In the genomic region with DNA sequence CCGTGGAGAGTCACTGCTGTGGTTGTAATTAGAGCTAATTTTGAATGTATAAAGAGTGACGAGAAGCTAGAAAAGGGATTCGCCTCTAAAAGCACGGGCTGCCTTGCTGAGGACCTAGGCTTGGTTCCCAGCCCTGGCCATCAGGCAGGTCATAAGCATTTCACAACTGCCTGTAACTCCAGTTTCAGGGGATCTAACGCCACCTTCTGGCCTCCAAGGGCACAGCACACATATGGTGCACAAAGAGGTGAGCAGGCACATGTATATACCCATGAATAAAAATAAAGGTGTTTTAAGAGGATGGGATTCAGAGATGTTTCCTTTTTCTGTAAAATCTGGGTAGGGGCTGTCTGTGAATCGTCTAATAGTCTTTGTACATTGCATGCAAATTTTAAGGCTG, we compare ENCODE assay signal across 10 mouse cellular contexts. TPM values are rescaled to one million over a fixed set of nuclear protein-coding genes. Genes with fewer than 3 reads are reported as not detected.
A peak's percentile ranks its signal among the peaks of the same experiment; 100 is the strongest.
DNase-seq lines count a peak whose midpoint lies in the region; ATAC-seq and TF ChIP-seq lines count a peak whose summit lies in the region.
"Had no signal": no experiment of that assay in that cellular context is flagged by ENCODE, and none has a peak within 500 bp of the region (broad histone marks: within the 10 kb centered on the region; RNA-seq: fewer than 3 reads in every experiment).

No protein-coding gene starts in this region.

- in situ Hi-C loops in ES-E14 (cut with MboI; ENCODE audit: low sequenced_read_pairs in 2 of 2, unreplicated experiment in 2 of 2) = no loop called here

- H3K4me3 ChIP-seq in kidney, embryonic 14.5 days (ENCODE audit: low read length) = no peak overlapping the region
- no peak overlapping the region for H3K4me3 ChIP-seq in ES-E14 (ENCODE audit: insufficient read depth in 1 of 2, low read depth in 1 of 2, low read length in 2 of 2, poor library complexity in 1 of 2, severe bottlenecking in 1 of 2)
- H3K4me3 ChIP-seq in limb, embryonic 11.5 days (ENCODE audit: low read depth, low read length) = no peak overlapping the region

- intact Hi-C loops in heart, postnatal 25 days (cut with DNase I) = no loop called here

- no peak overlapping the region for H3K9ac ChIP-seq in kidney, embryonic 14.5 days (ENCODE audit: low read depth, low read length)
- no peak overlapping the region for H3K9ac ChIP-seq in ES-E14 (ENCODE audit: insufficient read depth, low read depth, low read length, poor library complexity, severe bottlenecking)
- no peak overlapping the region for H3K9ac ChIP-seq in limb, embryonic 11.5 days (ENCODE audit: low read length)

- DNase-seq in kidney, adult 18-20 months = no peak
- DNase-seq in 416B (ENCODE audit: low read depth) (peak; percentile 32), ES-E14 (ENCODE audit: low read depth, low spot score) (no peak)
- no peak for DNase-seq in limb, embryonic 11.5 days (ENCODE audit: low spot score)
- no peak for DNase-seq in ovary, postnatal 10 days (ENCODE audit: low spot score)
- DNase-seq in heart, postnatal 25 days (ENCODE audit: low spot score) = no peak
- DNase-seq: lung, adult 2 months had no signal

- no peaks in the 10 kb centered on the region for H3K9me3 ChIP-seq in kidney, embryonic 14.5 days (ENCODE audit: control insufficient read depth, low read length)
- H3K9me3 ChIP-seq in ES-E14 (ENCODE audit: control insufficient read depth, insufficient read depth, low read depth, low read length) = no peaks in the 10 kb centered on the region
- no peaks in the 10 kb centered on the region for H3K9me3 ChIP-seq in limb, embryonic 11.5 days (ENCODE audit: control insufficient read depth, low read length)

- H3K27ac ChIP-seq in kidney, embryonic 14.5 days (ENCODE audit: low read depth, low read length) = peak overlapping the region; percentile 3; the same call in 1 of the 2 replicates
- H3K27ac ChIP-seq in ES-E14 (ENCODE audit: insufficient read depth, low read depth, low read length, poor library complexity, severe bottlenecking) = no peak overlapping the region
- H3K27ac ChIP-seq in limb, embryonic 11.5 days (replicated peaks; ENCODE audit: low read depth, low read length) = peak overlapping the region; percentile 74

- no peak for ATAC-seq in kidney, embryonic 14.5 days (ENCODE audit: low FRiP score, low TSS enrichment)
- ATAC-seq in limb, embryonic 11.5 days (ENCODE audit: insufficient number of reproducible peaks, low FRiP score, low TSS enrichment, low read depth) = no peak
- ATAC-seq: forebrain, embryonic 14.5 days had no signal

- no peaks in the 10 kb centered on the region for H3K27me3 ChIP-seq in kidney, embryonic 14.5 days (ENCODE audit: control insufficient read depth, insufficient read depth, low read length)
- H3K27me3 ChIP-seq in limb, embryonic 11.5 days (ENCODE audit: control insufficient read depth, insufficient read depth, low read length) = no peaks in the 10 kb centered on the region

- H3K4me1 ChIP-seq in kidney, embryonic 14.5 days (ENCODE audit: control insufficient read depth, insufficient read depth, low read length) = peaks cover 29% of the 10 kb centered on the region
- peaks cover 2 to 6% of the 10 kb centered on the region in 2 experiments; a peak in 3 of 4 replicates for H3K4me1 ChIP-seq in ES-E14 (ENCODE audit: control insufficient read depth in 2 of 2, insufficient read depth in 2 of 2, low read length in 2 of 2, poor library complexity in 1 of 2)
- peaks cover 57% of the 10 kb centered on the region for H3K4me1 ChIP-seq in limb, embryonic 11.5 days (ENCODE audit: control insufficient read depth, insufficient read depth, low read length)

- H3K36me3 ChIP-seq in kidney, embryonic 14.5 days (ENCODE audit: control insufficient read depth, insufficient read depth, low read length) = no peaks in the 10 kb centered on the region
- H3K36me3 ChIP-seq in ES-E14 (ENCODE audit: control insufficient read depth, insufficient read depth, low read length, poor library complexity, severe bottlenecking) = no peaks in the 10 kb centered on the region; the same call in 1 of the 2 replicates
- H3K36me3 ChIP-seq in limb, embryonic 11.5 days (ENCODE audit: control insufficient read depth, insufficient read depth, low read length) = no peaks in the 10 kb centered on the region; the same call in 1 of the 2 replicates

- H3K4me2 ChIP-seq in kidney, embryonic 14.5 days (replicated peaks; ENCODE audit: low read depth, low read length) = no peak overlapping the region
- H3K4me2 ChIP-seq in limb, embryonic 11.5 days (ENCODE audit: low read depth, severe bottlenecking) = no peak overlapping the region; the same call in 1 of the 2 replicates

- 92% methylated on average over 6 of the region's 6 CpGs for WGBS in kidney, embryonic 14.5 days
- WGBS in limb, embryonic 11.5 days = 82% methylated on average over 6 of the region's 6 CpGs

TF ChIP-seq in ES-E14, 5 proteins besides CTCF, POLR2A, EP300 and RAD21:
- TF ChIP-seq ZNF384 (IDR thresholded peaks at IDR 0.05; ENCODE audit: low read depth, low read length) (no peak), ZC3H11A (IDR thresholded peaks at IDR 0.05; ENCODE audit: borderline replicate concordance, low read depth, low read length) (peak; percentile 5; the same call in 1 of the 2 replicates), CHD2 (IDR thresholded peaks at IDR 0.05; ENCODE audit: low read depth, low read length) (no peak), MAFK (IDR thresholded peaks at IDR 0.05; ENCODE audit: insufficient read depth, low read depth, low read length) (no peak), HCFC1 (IDR thresholded peaks at IDR 0.05; ENCODE audit: borderline replicate concordance, insufficient read depth, low read length) (no peak)

RNA-seq across cellular contexts. Expression of a gene that starts 7.8 kb away (rescaled TPM):
- polyA plus RNA-seq in kidney, embryonic 14.5 days (2014; fragmentation: Nextera tagmentation; extraction: Ambion mirVana) = 18.9 and 31.1 TPM in 2 replicates
- 15.9 and 16.3 TPM in 2 replicates for total RNA-seq in ES-E14 (2012; rRNA removed)
- 28.9 and 33.0 TPM in 2 replicates for polyA plus RNA-seq in limb, embryonic 11.5 days (2014; fragmentation: Nextera tagmentation; extraction: Ambion mirVana)
- 10 to 100 TPM; 17.9 to 22.0 TPM for total RNA-seq in heart, postnatal 25 days (2021)

RNA-seq across cellular contexts. Expression of a gene that starts 7.9 kb away (rescaled TPM):
- polyA plus RNA-seq in kidney, embryonic 14.5 days (2014; fragmentation: Nextera tagmentation; extraction: Ambion mirVana) = 0.09 TPM in 1 of 2 replicates, not detected in the other
- total RNA-seq in ES-E14 (2012; rRNA removed) = 0.05 and 0.18 TPM in 2 replicates
- polyA plus RNA-seq in limb, embryonic 11.5 days (2014; fragmentation: Nextera tagmentation; extraction: Ambion mirVana) = 0.17 and 0.40 TPM in 2 replicates
- total RNA-seq in heart, postnatal 25 days (2021) = not detected
- polyA plus RNA-seq: large intestine, adult 2 months had no signal
